Mouse (Mus musculus) G1E (cell line): ENCODE results near the gene Uroc1.

ENCODE experiments used
- CTCF ChIP-seq: IDR thresholded peaks from 2 replicates; pipeline ENCODE4 v1.5.1; 2012; ENCODE audit warnings: low read depth, low read length, inconsistent platforms, mixed read lengths
- GATA1 ChIP-seq: IDR thresholded peaks from 2 replicates; pipeline ENCODE4 v1.6.1; 2012; ENCODE audit warnings: borderline replicate concordance, low read length, inconsistent platforms, mixed read lengths
- TAL1 ChIP-seq: conservative IDR thresholded peaks from 2 replicates; pipeline ENCODE4 v1.6.1; 2012; ENCODE audit warnings: low read depth, low read length, inconsistent platforms, mixed read lengths

DNA sequence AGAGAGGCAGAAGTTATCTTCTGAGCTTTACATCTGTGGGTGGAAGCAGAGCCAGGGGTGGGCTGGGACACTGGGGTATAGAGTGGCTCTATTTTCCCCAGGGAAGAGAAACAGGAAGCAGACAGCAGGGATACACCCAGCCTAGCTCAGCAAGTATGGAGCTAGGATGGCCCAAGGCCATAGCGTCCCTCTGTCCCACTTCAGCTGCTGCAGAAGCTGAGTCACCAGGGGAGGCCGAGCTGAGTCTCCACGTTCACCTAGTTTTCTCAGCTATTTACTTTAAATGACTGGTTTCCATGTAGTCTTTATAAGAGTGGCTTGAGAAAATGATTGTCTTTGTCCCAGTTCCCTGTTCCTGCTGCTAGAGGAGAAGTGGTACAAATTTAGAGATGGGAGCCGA is 15.4 kb downstream of the Uroc1 start:
- TF ChIP-seq CTCF (no peak), GATA1 (no peak), TAL1 (no peak)
